ENCODE assay signal across 18 mouse cellular contexts in genomic region chr15:61242161-61242681, GRCm38 (mm10).
DNase-seq lines count a peak whose midpoint lies in the region; ATAC-seq lines count a peak whose summit lies in the region.
"Had no signal": no experiment of that assay in that cellular context is flagged by ENCODE, and none has a peak within 500 bp of the region (broad histone marks: within the 10 kb centered on the region; RNA-seq: fewer than 3 reads in every experiment).

No protein-coding gene starts in this region.

- peak; percentile 8 for DNase-seq in CD4-positive, CD25-positive, alpha-beta regulatory T cell, adult 2 months (ENCODE audit: low read depth, low spot score)
- no peak for DNase-seq in lung, postnatal 14 days
- peak; percentile 12 for DNase-seq in naive thymus-derived CD4-positive, alpha-beta T cell, adult 2 months (ENCODE audit: low read depth)
- no peak for DNase-seq in adrenal gland, adult 8-10 months
- DNase-seq: adrenal gland, adult 2 months; adrenal gland, postnatal 36 days; cerebellum, adult 2 months; cerebellum, postnatal 10 days; embryo, embryonic 11 days; gastrocnemius, postnatal 36 days; heart, postnatal 10 days had no signal

- H3K4me2 ChIP-seq in lung, embryonic 15.5 days = no peak overlapping the region
- H3K4me2 ChIP-seq: embryonic facial prominence, embryonic 15.5 days; forebrain, embryonic 15.5 days; heart, embryonic 13.5 days; hindbrain, embryonic 14.5 days had no signal

- H3K27ac ChIP-seq in lung, embryonic 15.5 days = peak overlapping the region; percentile 49
- H3K27ac ChIP-seq: embryonic facial prominence, embryonic 15.5 days; forebrain, embryonic 15.5 days; heart, embryonic 13.5 days; hindbrain, embryonic 14.5 days had no signal

- no peaks in the 10 kb centered on the region for H3K9me3 ChIP-seq in lung, embryonic 15.5 days
- H3K9me3 ChIP-seq: embryonic facial prominence, embryonic 15.5 days; forebrain, embryonic 15.5 days; heart, embryonic 13.5 days had no signal

- no peaks in the 10 kb centered on the region for H3K27me3 ChIP-seq in lung, embryonic 15.5 days
- H3K27me3 ChIP-seq: embryonic facial prominence, embryonic 15.5 days; forebrain, embryonic 15.5 days; heart, embryonic 13.5 days had no signal

- H3K36me3 ChIP-seq in lung, embryonic 15.5 days = no peaks in the 10 kb centered on the region
- H3K36me3 ChIP-seq: embryonic facial prominence, embryonic 15.5 days; forebrain, embryonic 15.5 days; heart, embryonic 13.5 days had no signal

- no peak for ATAC-seq in CD4-positive, CD25-positive, alpha-beta regulatory T cell, adult 4 months
- ATAC-seq in lung, embryonic 15.5 days (ENCODE audit: borderline replicate concordance, extremely low read depth, low FRiP score, low TSS enrichment) = no peak; the same call in 1 of the 2 replicates
- peak; percentile 52 for ATAC-seq in granulocyte monocyte progenitor cell, adult 5-6 weeks (replicated peaks; ENCODE audit: poor library complexity, severe bottlenecking)
- ATAC-seq: forebrain, embryonic 15.5 days had no signal

- no peak overlapping the region for H3K9ac ChIP-seq in lung, embryonic 15.5 days
- H3K9ac ChIP-seq: embryonic facial prominence, embryonic 15.5 days; forebrain, embryonic 15.5 days; heart, embryonic 13.5 days; hindbrain, embryonic 14.5 days had no signal

- H3K4me1 ChIP-seq in lung, embryonic 15.5 days = peaks cover 8% of the 10 kb centered on the region

- H3K4me3 ChIP-seq in lung, embryonic 15.5 days = no peak overlapping the region
- H3K4me3 ChIP-seq: embryonic facial prominence, embryonic 15.5 days; forebrain, embryonic 15.5 days; heart, embryonic 13.5 days had no signal

- WGBS in lung, embryonic 15.5 days = 24% methylated on average over 2 of the region's 2 CpGs

Comparison
In these comparisons a context has a peak if more than half of its experiments do, and no peak if none do; other contexts are left out.
1. DNase-seq: peak in CD4-positive, CD25-positive, alpha-beta regulatory T cell, adult 2 months (single experiment) and naive thymus-derived CD4-positive, alpha-beta T cell, adult 2 months (single experiment); none in lung, postnatal 14 days (single experiment) and adrenal gland, adult 8-10 months (single experiment).